Mouse (Mus musculus) layer of hippocampus, adult 2 months (tissue): ENCODE measurements around the gene Rap1gap2. TPM values are rescaled to one million over a fixed set of nuclear protein-coding genes. Genes with fewer than 3 reads are reported as not detected.

Experiments
- DNase-seq, 2 experiments: peaks; one replicate each; pipeline ENCODE4 v3.0.0; 2022; ENCODE audit warnings: low spot score in 2 of 2
- H3K27ac ChIP-seq: fragments of 200-600 bp; 2 replicates; pipeline ENCODE4 v1.8.1; 2022
- H3K4me3 ChIP-seq: fragments of 200-600 bp; 2 replicates; pipeline ENCODE4 v1.8.1; 2022; ENCODE audit warnings: mild to moderate bottlenecking
- CTCF ChIP-seq: fragments of 200-600 bp; conservative IDR thresholded peaks from 2 replicates; pipeline ENCODE4 v1.8.1; 2022; ENCODE audit warnings: antibody characterized with exemption, mild to moderate bottlenecking, moderate library complexity
- total RNA-seq, 2 experiments: library from RNA; stranded (reverse); gene quantifications; 2 replicates each; pipeline ENCODE4 v1.2.3; 2021

Gene Rap1gap2
- total RNA-seq, 2 experiments from 2014 or later = 129 to 135 TPM

DNA sequence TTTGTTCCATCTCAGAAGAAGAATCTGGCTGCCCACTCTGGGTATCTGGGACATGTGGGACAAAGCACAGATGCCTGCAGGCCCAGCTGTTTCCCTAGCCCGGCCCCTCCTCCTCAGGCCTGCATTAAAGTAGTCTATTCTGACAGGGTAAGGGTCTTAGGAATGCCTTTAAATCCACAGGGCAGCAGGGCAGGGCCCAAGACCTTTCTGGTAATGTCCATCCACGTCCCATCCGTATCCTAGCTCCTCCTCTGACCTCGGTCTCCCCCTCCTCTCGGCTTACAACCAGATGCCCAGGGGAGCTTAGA is 201.3 kb downstream of the Rap1gap2 start:
- DNase-seq = no peak
- Histone ChIP-seq H3K27ac (peak overlapping the region; percentile 51), H3K4me3 (no peak overlapping the region)
- no peak for TF ChIP-seq CTCF

DNA sequence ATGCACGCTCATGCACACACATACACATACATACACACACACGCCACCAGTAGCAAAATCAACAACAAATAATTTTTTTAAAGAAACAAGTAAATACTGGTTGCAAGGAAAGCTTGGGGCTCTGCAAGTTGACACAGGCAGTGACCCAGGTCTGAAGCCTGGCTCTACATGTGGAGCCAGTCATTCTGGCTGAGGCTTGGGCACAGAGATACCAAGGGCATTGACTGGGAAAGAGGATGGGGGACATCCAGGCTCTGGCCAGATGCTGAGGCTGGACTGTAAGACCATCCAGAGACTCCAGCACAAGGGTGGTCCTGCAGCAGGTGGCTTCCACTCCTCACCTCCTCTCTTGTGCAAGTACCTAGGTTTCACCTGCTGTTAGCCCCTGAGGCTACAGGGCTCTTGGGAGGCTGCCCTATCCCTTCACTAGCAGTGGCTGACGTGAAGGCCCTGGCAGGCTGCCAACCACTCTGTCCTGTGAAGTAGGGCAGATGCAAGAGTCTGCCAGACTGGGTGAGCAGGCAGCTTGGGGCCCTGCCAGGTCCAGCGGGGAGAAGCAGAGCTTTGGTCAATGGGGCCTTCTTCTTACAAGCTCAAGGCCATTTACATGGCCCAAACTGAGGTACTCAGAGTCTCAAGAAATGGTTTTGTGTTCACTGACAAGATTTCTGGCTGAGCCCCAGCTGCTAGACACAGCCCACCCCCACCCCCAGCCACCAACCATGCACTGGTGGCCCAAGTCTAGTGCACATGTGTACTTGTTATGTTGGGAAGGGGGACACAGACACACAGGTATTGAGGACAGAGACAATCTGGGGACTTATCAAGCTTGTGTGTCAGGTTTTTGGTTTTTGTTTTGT is 201.9 kb downstream of the Rap1gap2 start:
- DNase-seq = peak; percentile 84 to 88
- H3K4me3 ChIP-seq = no peak overlapping the region
- H3K27ac ChIP-seq = peak overlapping the region; percentile 51
- no peak for TF ChIP-seq CTCF

DNA sequence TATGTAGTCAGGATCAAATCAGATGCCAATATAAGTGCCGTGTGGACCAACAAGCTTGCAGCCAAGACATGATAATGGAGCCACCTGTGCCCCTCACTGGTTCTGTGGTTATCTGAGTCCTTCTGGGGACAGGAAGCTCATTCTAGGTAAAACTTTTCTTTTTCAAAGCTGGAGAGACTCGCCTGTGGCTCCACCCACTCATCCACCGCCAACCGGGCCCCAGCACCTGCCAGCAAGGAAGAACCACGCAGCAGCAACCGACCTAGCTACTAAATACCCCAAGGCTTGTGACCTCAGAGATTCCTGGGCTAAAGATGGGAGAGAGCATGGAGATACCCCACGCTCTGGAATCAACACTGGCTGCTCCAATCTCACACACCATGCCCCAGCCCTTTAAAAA is 205.5 kb downstream of the Rap1gap2 start:
- no peak for TF ChIP-seq CTCF
- no peak overlapping the region for H3K4me3 ChIP-seq
- H3K27ac ChIP-seq = no peak overlapping the region
- no peak for DNase-seq

DNA sequence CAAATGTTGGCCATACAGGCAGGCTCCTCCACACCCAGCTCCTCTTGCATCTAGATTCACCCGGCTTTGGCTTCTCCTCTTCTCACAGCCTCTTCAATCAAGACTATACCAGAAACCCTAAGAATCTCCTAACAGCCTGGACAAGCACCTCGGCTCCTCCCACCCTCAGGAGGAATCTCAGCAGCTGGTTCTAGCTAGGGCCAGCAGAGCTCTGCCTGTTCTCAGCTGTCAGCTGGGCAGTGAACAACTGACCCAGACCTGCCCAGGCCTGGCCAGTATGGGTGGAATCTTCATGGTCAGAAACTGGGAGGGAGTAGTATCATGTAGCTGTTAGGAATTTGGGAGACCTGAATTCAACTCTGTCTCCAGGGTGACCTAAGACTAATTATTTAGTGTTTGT is 206.5 kb downstream of the Rap1gap2 start:
- TF ChIP-seq CTCF = no peak
- Histone ChIP-seq H3K4me3 (no peak overlapping the region), H3K27ac (no peak overlapping the region)
- DNase-seq = no peak

DNA sequence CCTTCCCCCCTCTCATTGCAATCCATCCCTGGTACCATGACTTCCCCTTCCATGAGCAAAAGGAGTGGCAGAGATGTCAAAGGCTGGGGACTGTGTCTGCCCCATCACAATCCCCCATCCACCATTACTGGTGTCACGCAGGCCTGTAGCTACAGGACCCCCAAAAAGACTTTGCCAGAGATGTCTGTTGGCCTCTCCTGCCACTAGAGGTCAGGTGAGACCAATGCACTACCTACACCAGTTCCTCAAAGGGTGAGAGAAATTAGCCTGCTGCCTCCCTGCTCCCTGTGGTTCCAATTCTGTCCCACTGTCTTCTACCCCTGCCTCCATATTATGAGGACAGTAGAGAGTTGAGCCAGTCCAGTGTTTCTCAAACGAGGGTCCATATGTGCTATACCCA is 208.6 kb downstream of the Rap1gap2 start:
- no peak for DNase-seq
- no peak overlapping the region for H3K4me3 ChIP-seq

DNA sequence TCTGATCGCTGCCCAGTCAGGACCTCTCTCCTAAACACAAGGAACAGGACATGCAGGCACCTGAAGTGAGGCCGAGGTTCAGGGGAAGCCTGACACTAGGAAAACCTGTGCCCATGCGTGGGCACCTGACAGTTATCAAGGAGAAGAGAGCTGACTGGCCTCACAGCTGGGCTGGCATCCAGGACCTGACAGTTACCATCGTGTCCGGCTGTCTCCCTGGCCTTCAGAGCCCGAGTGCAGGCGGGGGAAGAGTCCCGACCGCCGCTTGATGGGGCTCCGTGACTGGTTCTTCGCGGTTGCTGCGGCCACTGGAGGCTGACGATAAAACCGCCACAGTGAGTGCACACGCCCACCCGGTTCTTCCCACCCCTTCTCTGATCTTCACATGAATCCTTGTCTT is 215.1 kb downstream of the Rap1gap2 start:
- Histone ChIP-seq H3K4me3 (no peak overlapping the region), H3K27ac (no peak overlapping the region)
- TF ChIP-seq CTCF = no peak
- no peak for DNase-seq

More for the DNA sequence above, 208.6 kb downstream of the Rap1gap2 start:
- TF ChIP-seq CTCF = peak; percentile 71
- H3K27ac ChIP-seq = no peak overlapping the region

DNA sequence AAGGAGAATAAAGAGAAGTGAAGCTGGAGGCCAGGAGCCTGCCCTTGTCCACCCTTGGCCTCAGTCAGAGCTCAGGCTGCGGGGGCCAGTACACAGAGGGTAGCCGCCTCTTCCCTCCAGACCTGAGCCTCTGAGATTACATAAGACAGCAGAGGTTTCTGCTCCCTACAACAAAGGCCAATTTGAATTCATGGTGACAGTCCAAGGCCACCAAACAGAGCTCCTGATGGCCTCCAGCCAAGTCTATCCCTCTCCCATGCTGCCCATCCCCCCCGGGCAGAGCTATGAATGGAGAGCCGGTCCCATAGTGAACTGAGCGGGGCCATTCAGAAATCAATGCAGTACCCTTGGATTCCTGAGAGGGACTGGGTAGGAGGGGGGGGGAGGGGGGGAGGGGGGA is 217.2 kb downstream of the Rap1gap2 start:
- Histone ChIP-seq H3K4me3 (no peak overlapping the region), H3K27ac (no peak overlapping the region)
- no peak for DNase-seq
- 0 out of 2 replicates have a peak, but pooled peaks have one; percentile 2 for TF ChIP-seq CTCF

DNA sequence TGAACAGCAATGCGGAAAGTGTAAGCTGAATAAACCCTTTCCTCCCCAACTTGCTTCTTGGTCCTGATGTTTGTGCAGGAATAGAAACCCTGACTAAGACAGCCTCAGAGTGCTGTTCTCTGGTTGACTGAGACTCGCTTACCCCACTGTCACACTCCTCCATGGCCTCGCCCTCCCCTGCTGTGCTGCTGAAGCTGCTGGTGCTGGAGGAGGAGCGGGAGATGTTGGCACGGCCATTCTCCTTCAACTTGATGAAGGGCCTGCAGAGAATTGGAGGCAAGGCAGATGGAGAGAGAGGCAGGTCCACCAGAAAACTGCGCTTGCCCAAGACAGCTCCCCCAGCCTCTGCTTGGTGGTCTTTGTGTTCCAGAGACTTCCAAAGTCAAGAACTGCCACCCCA is 217.8 kb downstream of the Rap1gap2 start:
- no peak for DNase-seq
- Histone ChIP-seq H3K27ac (no peak overlapping the region), H3K4me3 (no peak overlapping the region)
- TF ChIP-seq CTCF = no peak

DNA sequence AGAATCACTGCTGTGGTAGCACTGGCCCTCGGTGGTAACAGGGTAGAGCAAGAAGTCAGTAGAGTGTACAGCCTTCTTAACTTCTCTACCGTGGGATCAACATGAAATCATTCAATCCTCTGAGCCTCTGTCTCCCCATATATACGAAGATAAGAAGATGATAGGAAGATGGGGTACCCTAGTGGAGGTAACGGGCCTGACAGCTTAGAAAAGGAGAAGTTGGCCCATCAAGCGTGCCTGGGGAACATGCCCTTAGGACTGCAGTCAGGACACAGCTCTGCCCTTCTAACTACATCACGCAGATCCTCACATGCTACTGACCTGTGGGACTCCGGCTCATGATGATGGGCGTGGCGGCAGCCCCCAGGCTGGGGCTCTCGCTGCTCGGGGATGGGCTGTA is 218.8 kb downstream of the Rap1gap2 start:
- peak; percentile 35 for TF ChIP-seq CTCF
- H3K27ac ChIP-seq = no peak overlapping the region
- H3K4me3 ChIP-seq = no peak overlapping the region
- no peak for DNase-seq

DNA sequence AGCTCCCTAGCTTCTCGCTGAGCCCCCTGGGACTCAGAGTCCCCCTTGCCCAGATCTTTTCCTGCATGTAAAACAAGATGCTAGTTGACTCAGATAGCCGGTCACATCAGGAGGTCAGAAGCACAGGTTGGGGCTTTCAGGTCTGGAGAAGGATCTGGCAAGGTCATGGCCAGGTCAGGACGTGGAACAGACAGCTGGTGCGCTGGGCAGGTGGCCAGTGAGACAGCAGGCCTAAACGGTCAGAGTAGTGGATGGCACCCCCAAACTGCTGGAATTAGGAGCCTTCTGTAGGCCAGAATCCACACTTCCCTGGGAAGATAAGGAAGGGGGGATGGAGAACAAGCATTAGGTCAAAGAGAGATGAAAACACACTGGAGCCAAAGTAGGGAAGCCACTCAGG is 223.5 kb downstream of the Rap1gap2 start:
- TF ChIP-seq CTCF = no peak
- DNase-seq = no peak
- no peak overlapping the region for H3K4me3 ChIP-seq
- H3K27ac ChIP-seq = 0 out of 2 replicates have a peak overlapping the region, but pooled peaks have one; percentile 3

DNA sequence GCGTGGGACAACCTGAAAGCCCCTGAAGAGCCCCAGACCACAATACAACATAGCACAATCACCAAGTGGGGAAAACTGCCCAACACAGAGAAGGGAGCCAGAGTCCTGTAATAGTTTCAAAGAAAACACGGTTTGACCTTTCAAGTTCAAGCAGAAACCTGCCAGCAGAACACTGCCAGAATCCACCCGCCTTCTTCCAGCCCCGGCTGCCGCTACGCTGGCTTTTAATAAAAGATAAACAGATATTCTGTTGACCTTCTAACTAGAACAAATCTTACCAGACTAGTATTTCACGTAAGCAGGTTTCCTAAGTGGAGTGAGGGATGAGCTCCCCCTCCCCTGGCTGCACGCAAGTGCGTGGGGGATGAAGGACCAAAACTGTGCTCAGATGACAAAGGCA is 225.0 kb downstream of the Rap1gap2 start:
- TF ChIP-seq CTCF = no peak
- Histone ChIP-seq H3K4me3 (no peak overlapping the region), H3K27ac (peak overlapping the region; percentile 62)
- DNase-seq = no peak

DNA sequence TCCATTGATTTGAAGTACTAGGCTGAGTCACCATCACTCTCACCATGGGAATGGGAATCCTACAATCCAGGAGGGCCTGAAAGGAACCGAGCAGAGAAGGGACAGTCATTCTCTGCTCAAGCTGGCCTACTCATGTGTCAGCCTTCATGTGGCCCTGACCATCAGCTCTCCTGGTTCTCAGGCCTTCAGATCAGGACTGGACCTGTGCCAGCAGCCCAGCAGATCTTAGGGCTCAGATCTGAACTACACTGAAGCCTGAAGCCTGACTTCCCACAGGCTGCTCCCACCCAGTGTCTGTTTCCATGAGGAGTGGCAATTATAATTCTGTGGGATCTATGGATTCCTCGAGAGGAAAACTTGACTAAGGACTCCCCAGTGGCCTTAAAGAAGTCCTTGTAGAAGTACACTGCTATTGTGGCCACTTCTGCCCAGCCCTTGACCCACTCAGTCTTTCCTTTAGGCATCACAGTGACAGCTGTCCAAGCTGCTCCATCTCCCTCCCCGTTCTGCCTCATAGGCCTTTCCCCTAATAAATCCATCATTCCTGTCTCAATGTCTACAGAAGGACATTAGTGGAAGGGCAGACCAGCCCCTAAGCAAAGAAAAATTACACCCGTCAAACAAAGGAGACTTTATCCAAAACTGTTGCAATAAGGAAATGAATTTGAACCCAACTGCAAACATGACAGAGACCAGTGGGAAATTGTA is 231.4 kb downstream of the Rap1gap2 start:
- Histone ChIP-seq H3K4me3 (no peak overlapping the region), H3K27ac (no peak overlapping the region)
- DNase-seq = no peak
- no peak for TF ChIP-seq CTCF

DNA sequence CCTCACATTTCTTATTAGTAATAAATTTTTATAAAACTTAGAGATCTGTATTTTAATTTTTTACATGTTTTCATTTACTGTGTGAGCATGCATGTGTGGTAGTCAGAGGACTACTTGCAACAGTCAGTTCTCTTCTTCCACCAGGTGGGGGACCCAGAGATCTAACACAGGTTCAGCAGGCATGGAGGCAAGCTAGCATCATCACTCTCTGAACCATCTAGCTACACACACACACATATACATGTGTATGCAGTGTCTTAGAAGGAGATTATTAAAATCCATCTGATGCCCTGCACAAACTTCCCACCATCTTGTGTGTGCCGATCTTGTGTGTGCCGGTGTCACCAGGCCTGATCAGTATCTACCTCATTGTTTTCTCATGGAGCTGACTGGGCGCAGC is 233.9 kb downstream of the Rap1gap2 start:
- no peak overlapping the region for H3K27ac ChIP-seq
- DNase-seq = peak; percentile 74 to 79
- TF ChIP-seq CTCF = peak; percentile 94
- H3K4me3 ChIP-seq = no peak overlapping the region

DNA sequence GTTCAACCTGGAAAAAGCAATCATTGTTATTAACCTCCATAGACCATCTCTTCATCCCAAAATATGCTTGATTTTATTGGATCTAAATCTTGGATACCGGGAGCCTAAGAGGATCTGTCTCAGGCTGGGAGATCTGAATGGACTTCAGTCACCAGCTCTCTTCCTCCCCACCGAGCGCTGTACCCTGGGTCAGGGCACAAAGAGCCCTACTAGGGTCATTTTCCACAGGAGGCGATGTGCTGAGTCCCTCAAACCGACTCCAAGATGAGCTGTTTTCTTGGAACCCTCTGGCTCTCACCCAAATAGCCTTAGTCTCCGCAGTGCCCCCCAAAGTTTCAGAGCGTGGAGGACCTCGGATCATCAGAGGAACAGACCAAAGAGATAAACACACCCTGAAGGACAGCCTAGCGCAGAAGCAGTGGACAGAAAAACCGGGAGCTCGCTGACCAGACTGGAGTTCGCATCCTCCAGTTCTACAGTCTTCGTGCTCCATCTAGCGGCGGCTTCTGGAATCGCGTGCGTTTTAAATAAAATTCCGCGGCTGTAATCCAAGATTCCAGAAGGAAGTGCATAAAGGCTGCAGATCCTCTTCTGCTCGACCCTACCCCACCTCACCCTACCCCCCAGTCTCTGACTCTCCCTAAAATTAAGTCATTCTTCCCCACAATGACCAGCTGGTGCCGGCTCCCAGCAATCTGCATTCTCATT is 239.2 kb downstream of the Rap1gap2 start:
- DNase-seq = peak; percentile 69 to 84
- TF ChIP-seq CTCF = peak; percentile 95
- Histone ChIP-seq H3K27ac (no peak overlapping the region), H3K4me3 (peak overlapping the region; percentile 32; the same call in 1 of the 2 replicates)
